Mouse (Mus musculus): Measurements from ENCODE around the gene Cdh13.

The Cdh13 gene

DNA sequence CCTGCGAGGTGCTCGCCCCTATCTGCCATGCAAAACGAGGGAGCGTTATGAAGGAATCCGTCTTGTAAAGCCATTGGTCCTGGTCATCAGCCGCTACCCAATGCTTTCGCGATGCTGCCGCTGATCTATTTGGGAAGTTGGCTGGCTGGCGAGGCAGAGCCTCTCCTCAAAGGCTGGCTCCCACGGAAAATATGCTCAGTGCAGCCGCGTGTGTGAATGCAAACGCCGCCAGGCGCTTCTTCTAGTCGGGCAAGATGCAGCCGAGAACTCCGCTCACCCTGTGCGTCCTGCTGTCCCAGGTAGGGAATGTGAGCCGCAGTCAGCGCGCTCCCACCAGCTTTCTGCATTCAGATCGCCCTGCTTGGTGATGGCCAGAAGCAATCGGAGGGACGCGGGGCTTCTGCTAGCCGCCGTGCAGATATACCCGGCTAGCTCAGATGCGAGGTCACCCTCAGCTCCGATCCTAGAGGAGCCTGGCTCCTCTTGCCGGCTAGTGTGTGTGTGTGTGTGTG lies at the start of gene Cdh13:
Gene Cdh13, plus strand, starts transcription at position 134 of the 512 bp plus-strand sequence.
- DNase-seq (ENCODE audit: inconsistent age in 2 of 2, low spot score in 1 of 2): peak; percentile 22 to 74

DNA sequence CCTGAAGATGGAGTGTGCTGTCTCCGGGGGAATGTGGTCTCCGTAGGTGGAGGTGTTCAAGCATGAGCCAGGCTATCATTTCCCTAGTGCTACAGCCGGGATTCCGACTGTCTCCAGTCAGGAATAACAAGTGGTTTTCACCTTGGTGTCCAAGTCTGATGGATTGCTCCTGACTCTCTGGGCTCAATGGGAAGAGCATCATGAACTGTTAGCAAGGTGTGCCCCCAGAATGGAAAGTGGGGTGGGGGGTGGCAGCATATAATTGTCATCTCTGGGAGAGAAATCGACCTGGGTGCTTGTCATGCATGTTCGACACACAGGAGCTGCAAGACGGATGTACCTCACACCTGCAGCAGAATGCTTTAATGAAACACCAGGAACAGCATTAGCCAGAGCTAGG lies 47.9 kb upstream of the Cdh13 start:
- DNase-seq (ENCODE audit: inconsistent age in 2 of 2, low spot score in 1 of 2): no peak

DNA sequence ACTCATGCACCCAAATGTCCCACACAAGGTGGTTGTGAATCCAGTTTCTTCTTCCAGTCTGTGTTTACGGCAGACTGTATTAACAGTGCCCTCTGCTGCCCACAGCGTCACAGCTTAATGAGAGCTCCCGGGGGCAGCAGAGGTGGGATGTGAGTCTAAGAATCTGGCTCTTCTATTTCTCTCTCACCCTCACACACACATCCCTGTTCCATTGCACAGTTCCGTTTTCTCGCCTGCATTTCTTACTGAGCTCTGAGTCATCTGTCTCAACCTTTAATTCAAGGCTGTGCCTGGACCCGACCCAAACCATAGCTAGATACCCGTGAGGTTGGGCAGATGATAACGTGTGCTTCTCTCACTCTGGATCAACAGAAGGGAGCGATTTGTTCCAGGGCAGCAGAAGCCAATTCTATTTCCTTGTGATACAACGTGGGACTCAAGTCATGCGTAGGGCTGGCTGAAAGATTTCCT lies 46.3 kb upstream of the Cdh13 start:
- DNase-seq (ENCODE audit: inconsistent age in 2 of 2, low spot score in 1 of 2): peak; percentile 88 to 93

DNA sequence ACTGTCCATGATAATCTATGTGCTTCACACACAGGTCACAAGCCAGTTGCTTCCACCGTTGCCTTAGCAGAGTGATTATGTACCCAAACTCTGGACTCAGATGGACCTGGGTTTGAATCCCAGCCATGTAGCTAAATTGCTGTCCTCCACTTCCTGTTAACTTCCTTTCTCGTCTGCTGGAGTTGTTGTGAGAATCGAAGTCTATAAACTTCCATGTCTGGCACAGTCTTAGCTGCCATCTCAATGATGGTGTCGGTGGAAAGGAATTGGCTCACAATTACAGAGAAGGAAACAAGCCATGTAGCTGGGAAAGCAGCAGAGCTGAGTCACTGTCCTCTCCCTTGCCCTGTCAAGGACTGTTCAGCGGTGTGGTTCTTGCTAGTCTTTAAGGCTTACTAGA lies 45.4 kb upstream of the Cdh13 start:
- peak; percentile 33 to 78 for DNase-seq (ENCODE audit: inconsistent age in 2 of 2, low spot score in 1 of 2)

DNA sequence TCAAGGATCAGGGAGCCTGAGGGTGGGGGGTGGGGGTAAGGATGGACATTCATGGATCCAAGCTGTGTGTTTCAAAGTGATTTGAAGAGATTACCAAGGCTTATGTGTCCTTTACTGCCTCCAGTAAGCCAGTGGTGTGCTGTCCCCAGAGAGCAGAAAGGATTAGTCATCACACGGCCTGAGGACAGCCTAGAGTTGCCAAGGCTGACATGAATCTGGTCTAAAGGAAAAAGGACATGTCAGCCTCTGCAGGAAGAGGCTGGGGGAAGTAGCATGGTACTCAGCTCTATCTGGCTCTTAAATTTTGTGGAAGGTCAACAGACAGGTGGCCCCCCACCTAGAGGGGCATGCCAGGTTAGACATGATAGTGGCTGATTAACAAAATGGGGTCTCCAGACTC lies 44.3 kb upstream of the Cdh13 start:
- DNase-seq (ENCODE audit: inconsistent age in 2 of 2, low spot score in 1 of 2): peak; percentile 69 to 82

DNA sequence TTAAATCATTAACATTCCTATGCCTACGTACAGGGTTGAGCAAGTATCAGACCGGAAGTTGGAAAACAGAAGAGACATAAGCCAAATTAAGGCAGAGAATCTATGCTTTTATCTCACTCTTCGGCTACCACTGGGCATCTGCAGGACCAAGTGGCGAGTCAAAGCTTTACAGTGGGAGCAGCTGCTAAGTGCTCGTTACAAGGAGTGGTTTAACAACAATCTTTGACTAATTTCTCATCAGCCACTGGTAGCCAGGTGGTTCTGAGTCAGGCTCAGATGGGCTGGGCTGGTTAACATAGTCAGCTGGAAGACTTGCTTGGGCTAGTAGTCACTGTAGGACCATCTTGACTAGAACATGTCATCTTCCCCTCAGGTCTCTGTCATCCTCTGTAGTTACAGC lies 34.2 kb upstream of the Cdh13 start:
- DNase-seq (ENCODE audit: inconsistent age in 2 of 2, low spot score in 1 of 2): no peak

DNA sequence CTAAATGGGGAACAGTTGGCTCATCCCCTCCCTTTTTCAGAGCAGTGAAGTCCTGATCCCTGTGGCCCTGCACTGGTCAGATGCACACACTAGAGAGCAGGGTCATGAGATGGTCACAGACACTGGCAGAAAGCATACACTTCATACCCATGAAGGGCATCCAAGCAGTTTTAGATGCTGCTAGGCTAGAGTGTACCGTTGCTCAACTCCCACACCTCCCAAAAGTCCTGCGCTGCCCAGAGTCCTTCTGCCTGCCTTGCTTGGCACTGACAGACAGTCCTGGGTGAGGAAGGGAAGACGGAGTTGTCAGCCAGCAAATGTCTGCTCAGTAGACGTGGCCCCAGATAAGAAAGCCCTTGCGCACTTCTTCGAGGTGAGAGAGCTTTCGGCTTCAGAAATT lies 33.6 kb upstream of the Cdh13 start:
- no peak for DNase-seq (ENCODE audit: inconsistent age in 2 of 2, low spot score in 1 of 2)

DNA sequence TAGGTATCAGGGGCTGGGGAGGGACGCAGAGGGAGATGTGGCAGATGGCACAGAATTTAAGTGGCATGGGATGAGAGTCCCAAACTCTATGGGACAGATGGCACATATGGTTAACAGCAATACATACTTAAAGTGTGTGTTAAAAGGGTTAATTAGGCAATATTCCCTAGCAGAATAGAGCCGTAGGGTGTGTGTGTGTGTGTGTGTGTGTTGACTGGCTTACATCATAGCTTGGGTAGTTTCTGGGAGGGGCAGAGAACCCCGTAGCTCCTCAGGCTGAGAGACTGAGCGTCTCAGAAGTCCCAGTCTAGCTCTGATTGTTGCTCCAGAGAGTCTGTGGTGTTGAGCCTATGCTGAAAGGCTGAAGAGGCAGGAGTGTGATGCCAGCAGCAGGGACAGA lies 20.4 kb upstream of the Cdh13 start:
- DNase-seq (ENCODE audit: inconsistent age in 2 of 2, low spot score in 1 of 2): no peak

DNA sequence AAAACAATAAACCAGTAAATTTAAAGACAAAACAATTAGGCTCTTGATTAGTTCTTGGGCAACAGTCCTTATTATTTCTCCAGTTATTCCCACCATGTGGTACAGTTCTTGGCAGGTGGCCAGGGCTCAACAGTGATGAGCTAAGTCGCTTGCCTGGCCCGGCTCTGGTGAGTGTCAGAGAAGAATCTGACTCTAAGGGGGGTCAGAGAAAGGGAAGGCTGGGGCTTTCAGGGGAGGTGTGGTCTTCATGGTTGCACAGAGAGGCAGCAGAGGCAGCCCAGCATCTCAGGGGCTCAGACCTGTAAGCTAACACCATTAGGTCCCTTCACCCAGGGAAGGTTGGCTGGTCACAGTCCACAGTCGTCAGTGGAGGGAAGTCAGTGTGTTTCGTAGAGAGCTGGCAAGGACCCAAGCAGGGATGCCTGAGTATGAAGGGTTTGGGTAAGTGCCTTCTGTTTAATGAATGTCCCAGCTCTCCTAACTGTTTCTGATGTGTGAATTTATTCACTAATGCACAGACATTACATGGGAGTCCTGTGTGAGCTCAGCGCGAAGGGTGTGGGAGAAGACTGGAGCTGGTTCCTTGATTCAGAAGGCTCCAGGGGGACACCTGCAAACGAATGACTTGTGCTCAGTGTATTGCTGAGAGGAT lies 12.7 kb upstream of the Cdh13 start:
- DNase-seq (ENCODE audit: inconsistent age in 2 of 2, low spot score in 1 of 2): peak; percentile 16 to 47

DNA sequence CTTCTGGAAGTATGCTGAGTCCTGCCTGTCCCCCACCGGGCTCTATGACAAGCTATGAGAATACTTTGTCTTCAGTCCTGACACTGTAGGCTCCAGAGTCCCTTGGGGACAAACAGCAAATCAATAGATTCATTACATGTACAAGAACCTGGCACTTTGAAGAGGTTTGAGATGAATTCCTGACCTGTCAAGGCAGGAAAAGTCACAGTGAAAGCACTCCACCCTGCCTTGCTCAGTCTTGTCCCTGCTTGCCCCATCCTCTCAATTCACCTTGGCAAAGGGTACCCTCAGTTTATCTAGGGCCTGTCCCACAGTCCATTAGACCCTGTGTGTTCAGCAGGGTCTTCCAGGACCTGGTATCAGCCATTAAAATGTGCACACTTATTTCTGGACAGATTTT lies 11.0 kb upstream of the Cdh13 start:
- DNase-seq (ENCODE audit: inconsistent age in 2 of 2, low spot score in 1 of 2): no peak

DNA sequence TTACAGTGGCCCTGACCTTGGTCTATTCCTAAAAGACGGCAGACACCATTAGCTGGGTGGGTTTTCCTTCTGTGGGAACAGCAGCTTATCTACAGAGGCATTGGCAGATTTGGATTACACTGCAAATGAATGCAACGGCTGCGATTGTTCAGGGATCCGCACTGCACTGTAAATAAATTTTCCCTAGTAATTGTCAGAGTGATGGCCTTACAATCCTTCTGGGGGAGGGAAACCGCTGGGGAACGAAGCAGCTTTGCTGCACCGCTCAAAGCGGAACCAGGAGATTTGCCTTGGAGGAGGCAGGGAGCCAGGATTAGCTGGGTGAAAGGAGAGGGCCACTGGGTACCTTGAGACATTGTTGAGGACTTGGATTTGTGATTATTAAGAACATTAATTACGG lies 9.3 kb upstream of the Cdh13 start:
- DNase-seq (ENCODE audit: inconsistent age in 2 of 2, low spot score in 1 of 2): no peak

DNA sequence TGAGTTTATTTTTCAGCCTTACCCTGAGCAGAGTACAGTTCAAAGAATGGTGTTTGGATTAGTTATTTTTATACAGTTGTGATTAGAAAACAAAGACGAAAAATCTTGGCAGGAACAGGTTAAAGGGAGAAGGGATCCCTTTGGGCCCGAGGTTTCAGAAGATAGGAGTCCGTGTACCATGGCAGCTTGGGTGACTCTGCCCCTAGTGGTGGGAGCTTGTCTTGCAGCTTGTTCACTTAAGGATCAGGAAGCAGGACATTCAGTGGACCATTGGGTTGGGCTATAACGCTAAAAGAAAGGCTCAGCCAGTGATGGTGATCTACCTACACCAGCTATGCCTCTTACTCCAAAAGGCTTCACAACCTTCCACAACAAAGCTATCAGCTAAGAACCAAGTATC lies 8.8 kb upstream of the Cdh13 start:
- peak; percentile 65 to 93 for DNase-seq (ENCODE audit: inconsistent age in 2 of 2, low spot score in 1 of 2)

DNA sequence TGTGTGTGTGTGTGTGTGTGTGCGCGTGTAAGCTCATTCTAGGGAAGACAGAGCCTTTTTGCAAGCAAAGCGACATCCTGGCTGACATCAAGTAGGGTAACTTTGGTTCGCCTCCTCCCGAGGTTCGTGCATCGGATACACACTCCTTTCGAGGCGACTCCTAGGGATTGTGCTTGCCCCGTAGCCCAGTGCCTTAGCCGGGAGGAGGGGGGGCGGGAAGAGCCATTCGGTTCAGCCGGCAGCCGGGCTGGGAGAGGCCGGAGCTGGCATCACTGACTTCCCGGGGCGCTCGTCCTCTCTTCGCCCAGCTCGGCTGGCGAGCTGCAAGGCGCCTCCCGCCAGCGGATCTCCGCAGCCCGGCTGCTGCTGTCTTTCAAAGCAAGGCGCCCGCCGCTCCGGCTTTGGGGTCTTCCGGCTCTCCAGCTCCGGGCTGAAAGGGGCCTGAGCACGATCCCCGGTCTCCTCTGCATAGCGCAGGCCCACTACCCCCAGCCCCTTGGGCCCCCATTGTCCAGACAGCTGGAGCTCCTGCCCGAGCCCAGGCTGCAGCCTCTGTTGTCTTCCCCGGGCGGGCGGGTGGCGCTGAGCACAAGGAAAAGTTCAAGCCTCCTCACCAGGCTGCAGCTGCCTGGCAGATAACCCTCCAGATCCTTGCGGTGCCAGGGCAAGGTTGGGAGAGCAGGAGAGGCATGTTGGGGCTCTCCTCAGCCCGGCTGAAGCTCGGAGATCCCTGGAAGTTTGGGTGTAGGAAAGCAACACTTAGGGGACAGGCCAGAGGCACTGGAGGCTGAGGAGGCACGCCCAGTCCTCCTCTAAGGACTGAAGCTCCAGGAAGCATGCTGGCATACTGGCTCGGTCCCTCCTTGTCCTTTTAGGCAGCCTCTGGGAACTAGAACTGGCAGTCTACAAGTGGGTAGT lies 838 bp downstream of the Cdh13 start:
- DNase-seq (ENCODE audit: inconsistent age in 2 of 2, low spot score in 1 of 2): peak; percentile 28 to 78

DNA sequence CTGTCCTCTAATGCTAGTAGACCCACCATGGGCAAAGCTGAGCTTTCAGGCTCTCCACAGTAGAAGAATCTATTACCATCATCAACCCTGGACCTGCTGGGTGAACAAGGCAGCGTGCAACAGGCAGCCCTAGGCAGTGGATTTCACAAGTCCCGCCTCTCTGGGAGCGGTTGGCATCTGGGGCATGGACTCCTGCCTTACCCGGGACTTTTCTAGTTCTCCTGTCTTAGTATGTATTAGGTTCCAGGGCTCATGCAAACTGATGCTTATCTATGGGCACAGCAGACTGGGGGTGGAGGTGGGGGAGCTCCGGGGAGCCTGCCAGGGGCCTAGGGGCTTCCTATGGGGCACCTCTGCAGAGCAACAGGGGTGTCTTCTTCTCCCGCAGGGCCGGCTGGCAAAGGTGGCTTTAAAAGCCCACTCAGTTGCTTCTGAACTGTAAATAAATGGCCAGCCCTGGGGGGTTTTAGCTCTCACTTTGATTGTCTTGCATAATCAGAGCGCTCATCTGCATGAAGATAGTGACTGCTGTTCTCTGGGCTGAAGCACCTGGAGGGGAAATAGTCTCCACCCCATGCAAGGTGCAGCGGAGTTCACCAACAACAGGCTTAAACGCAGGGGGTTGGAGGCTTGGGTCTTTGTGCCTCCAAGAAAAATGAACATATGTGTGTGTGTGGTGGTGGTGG lies 2.2 kb downstream of the Cdh13 start:
- DNase-seq (ENCODE audit: inconsistent age in 2 of 2, low spot score in 1 of 2): no peak

DNA sequence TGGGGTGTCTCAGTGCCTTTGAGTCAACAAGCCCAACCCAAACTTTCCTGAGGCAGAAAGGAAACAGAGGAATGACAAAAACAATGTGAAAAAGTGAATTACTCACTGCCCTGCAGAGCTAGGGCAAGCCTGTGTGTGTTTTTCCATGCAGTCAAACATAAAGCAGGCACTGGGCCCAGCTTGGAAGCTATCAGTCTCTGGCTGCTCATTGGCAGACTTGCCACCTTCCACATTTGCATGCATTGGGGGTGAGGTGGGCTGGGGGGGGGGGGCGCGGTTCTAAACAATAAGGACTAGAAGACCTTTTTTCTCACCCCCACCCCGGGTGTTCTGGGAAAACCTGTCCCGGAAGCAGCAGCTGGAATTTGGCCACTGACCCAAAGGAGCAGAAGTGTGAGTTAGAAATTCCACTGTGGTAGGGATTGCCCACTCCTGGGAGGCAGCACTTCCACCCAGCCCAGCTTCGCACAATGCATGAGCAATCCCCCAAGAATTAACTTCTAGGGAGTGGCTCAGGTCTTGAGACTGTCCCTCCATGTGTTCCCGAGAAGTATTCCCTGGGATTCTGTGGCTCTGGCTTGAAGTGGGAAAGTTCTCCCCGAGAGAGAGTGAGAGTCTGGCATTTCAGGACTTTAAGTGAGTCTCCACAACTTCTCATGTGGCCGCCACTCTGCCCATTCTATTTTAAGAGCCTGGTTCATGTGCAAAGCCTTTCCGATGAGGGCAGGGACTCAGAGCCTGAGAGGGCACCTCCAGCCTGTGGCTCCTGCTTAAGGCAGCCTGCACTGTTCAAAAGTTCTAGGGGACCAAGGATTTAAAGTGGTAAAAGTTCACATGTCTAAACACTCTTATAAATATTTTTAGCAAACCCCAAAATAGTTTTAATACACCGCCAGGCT lies 3.0 kb downstream of the Cdh13 start:
- no peak for DNase-seq (ENCODE audit: inconsistent age in 2 of 2, low spot score in 1 of 2)

DNA sequence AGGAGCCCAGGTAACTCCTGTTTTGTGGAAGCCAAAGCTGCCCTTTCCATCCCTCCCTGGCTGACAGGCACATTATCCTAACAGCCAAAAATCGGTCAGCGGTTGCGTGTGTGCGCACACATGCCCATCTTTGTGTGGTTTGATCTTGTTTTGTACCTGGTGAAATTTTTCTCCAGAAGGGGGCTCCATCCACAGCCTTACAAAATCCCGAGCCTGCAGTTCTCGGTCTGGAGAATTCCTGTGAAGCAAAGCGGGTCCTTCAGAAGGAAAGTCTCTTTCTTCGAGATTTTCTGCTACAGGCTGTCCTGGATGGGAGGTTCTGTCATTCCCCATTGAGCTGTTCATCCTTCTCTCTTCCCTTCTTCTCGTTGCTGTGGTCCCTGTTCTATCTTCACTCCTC lies 4.0 kb downstream of the Cdh13 start:
- DNase-seq (ENCODE audit: inconsistent age in 2 of 2, low spot score in 1 of 2): peak in 1 of 2 experiments; percentile 36

DNA sequence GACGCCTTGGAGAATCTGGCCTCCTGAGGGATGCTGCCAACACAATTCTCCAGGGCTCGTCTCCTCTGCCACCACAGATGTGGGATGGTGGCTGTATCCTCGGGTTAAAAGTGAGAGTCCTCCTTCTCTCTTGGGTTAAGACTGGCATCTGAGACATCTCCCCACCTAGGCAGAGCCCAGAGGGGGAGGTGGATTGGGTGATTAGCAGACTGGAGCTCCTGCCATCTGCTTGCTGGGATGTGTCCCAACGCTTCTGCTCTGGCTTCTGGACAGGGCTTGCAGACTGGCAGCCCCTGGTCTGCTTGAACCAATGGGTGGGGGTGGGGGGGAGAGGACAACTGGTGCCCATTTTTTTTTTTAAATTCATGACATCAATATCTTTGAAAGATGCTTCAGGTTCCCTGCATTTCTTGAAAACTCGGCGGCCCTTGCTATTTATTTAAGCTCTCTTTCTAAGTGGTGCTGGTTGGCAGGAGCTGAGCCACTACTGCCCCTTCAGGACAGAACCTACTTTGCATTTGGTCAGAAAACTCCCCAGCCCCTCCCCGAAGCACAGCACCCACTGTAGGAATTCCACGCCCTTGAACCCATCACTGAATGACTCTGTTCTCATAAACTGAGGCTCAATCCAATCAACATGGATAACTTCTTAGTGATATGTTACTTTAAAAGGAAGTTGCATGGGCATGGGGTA lies 4.9 kb downstream of the Cdh13 start:
- no peak for DNase-seq (ENCODE audit: inconsistent age in 2 of 2, low spot score in 1 of 2)

DNA sequence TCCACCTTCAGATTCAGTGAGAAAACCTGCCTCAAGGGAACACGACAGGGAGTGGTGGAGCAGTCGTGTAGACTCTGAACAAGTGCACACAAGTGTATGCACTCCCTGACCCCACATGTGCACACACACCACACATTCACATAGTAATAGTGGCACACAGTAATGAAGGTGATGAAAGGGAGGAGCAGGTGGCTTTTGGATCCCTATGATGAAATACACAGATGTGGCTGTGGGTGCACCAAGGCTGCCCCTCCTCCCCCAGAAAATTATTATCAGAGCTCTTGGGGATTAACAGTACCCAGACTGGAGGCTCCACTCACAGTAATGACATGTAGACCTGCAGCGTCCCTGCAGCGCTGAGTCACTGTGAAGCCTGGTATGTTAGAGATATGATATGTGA lies 5.6 kb downstream of the Cdh13 start:
- no peak for DNase-seq (ENCODE audit: inconsistent age in 2 of 2, low spot score in 1 of 2)

DNA sequence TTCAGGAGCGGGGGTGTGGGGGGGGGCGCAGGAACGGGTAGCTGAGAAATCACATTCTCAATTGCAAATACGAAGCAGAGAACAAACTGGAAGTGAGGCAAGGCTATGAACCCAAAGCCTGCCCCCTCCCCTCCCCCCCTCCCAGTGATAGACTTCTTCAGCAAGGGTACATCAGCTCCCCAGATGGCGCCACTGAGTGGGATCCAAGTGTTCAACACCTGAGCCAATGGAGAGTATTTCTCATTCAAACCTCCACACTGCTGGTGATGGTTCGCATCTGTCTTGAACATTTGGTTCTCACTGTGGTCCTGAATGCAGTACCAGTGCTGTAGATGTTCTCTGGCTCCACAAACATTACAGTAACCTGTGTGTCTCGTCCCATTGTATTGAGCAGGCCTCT lies 6.0 kb downstream of the Cdh13 start:
- no peak for DNase-seq (ENCODE audit: inconsistent age in 2 of 2, low spot score in 1 of 2)

DNA sequence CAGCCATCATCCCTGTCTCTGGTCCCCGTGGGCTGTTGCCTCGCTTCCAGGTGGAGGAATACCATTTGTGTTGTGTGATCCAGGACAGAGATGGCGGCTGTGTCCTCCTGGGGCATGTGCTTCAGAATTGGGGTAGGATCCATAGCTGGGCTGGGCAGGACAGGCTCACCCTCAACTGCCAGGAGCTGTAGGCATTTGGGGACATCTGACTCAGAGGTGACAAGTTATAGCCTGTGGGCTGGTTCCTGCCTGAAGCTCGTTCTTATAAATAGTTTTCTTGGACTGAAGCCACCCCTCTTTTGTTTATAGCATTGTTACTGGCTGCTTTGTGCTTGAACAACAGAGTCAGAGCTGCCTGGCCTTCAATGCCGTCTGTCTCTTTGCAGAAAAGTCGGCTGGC lies 6.7 kb downstream of the Cdh13 start:
- DNase-seq (ENCODE audit: inconsistent age in 2 of 2, low spot score in 1 of 2): no peak
